Mouse (Mus musculus) splenic B cell, adult 2 months (primary cell): ENCODE measurements around the gene Sh3bgrl3.

ENCODE experiments used
- DNase-seq: peaks from one replicate; pipeline ENCODE4 v3.0.0-alpha.2; 2011; ENCODE audit warnings: low read depth, low spot score
- H3K27me3 ChIP-seq: 2 replicates; pipeline ENCODE4 v1.6.1; 2012; ENCODE audit warnings: mild to moderate bottlenecking, low read length, moderate library complexity, mixed read lengths; ENCODE audit not compliant: control insufficient read depth, poor library complexity, insufficient read depth, severe bottlenecking
- H3K36me3 ChIP-seq: 2 replicates; pipeline ENCODE4 v1.6.1; 2012; ENCODE audit warnings: mild to moderate bottlenecking, low read length, moderate library complexity, mixed read lengths; ENCODE audit not compliant: control insufficient read depth, poor library complexity, insufficient read depth, severe bottlenecking

Sh3bgrl3 gene

DNA sequence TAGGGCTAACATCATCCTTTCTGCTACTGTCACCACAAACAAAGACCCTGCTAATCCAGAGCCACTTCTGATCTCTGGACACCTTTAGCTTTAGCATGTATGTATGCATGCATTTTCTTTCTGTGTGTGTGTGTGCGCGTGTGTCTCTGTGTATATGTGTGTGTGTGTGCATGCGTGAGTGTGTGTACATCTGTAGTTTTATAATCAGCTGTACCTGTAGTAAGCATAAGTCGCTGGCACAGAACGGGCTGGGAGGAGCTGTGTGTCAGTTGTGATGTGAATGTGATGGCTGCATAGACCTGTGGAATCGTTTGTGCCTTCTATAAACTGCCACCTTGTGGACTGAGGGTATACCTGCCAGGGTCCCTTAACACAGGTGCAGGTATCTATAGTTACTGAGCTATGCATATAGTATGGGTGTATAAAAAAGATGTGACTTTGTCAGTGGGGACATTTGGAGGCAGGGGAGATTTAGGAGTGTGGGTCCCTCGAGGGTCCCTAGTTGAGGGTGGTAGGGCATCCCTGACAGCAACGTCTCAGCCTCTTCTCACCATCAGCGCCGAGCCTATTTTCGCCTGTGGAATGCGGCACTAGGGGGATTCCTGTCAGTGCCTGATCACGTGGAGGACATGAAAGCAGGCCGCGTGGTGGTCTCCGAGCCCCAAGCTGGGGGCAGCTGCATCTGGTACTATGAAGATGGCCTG lies 37.9 kb downstream of the Sh3bgrl3 start:
- DNase-seq = no peak
- Histone ChIP-seq H3K36me3 (peaks cover 11% of the 10 kb centered on the region; the same call in 1 of the 2 replicates), H3K27me3 (no peaks in the 10 kb centered on the region)

- Histone ChIP-seq H3K27me3 (no peaks in the 10 kb centered on the region), H3K36me3 (peaks cover 11% of the 10 kb centered on the region; the same call in 1 of the 2 replicates)
- no peak for DNase-seq
These were observed 39.6 kb downstream of the Sh3bgrl3 start for GRCm38 (mm10) chr4:134089029-134089428.

GRCm38 (mm10) chr4:134087412-134087811 lies 41.2 kb downstream of the Sh3bgrl3 start:
- Histone ChIP-seq H3K36me3 (0 out of 2 replicates have a peak, but pooled peaks cover 2% of the 10 kb centered on the region), H3K27me3 (no peaks in the 10 kb centered on the region)
- peak; percentile 82 for DNase-seq

GRCm38 (mm10) chr4:134084999-134085398 lies 43.6 kb downstream of the Sh3bgrl3 start:
- DNase-seq = peak; percentile 38
- no peaks in the 10 kb centered on the region for H3K36me3 ChIP-seq

GRCm38 (mm10) chr4:134082460-134082859 lies 46.1 kb downstream of the Sh3bgrl3 start:
- H3K36me3 ChIP-seq = no peaks in the 10 kb centered on the region
- no peaks in the 10 kb centered on the region for H3K27me3 ChIP-seq
- DNase-seq = no peak

More at GRCm38 (mm10) chr4:134084999-134085398, 43.6 kb downstream of the Sh3bgrl3 start:
- H3K27me3 ChIP-seq = no peaks in the 10 kb centered on the region

DNA sequence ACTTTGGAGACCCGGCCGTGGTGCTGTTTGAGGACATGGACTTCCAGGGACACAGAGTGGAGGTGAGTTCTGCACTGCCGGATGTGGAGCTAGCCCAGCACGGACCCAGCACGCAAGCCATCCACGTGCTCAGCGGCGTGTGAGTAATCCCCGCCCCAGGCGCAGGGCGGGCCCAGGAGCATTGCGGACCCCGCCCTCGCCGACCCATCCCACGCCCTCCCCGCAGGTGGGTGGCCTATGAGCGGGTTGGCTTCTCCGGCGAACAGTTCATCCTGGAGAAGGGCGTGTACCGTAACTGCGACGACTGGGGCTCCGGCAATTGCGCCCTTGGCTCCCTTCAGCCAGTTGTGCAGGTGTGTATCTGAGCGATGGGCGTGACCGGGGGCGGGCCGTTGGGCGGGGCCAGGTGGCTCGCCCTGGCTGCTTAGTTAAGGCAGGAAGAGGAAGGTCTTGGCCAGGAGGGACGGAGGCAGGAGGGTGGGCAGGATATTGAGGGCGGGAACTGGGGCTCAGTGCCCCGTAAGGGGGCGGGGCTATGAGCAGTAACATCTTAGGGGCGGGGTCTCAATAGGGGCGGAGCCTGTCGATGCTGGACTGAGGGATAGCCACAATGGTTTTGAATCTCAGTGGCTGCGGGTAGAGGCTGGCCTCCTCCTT lies 46.7 kb downstream of the Sh3bgrl3 start:
- no peaks in the 10 kb centered on the region for H3K36me3 ChIP-seq
- peak; percentile 98 for DNase-seq
- H3K27me3 ChIP-seq = no peaks in the 10 kb centered on the region

DNA sequence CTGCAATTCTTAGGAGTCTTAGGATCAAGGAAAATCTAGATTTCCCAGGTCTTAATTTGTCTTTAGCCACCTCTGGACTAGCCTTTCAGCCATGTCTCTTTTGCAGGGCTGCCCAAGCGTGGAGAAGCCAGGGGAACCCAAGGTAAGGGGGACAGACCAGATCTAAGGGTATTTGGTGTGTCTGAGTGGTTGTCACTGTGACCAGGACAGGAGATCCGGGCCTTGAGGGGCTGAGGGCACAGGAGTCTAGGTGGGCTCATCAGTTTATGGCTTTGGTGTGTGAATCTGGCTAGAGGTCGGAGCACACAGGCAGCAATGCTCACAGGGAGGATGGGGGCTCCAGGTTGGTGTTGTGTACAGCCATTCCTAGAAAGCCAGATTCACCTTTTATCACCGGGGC lies 47.9 kb downstream of the Sh3bgrl3 start:
- Histone ChIP-seq H3K36me3 (no peaks in the 10 kb centered on the region), H3K27me3 (no peaks in the 10 kb centered on the region)
- no peak for DNase-seq

GRCm38 (mm10) chr4:134078694-134079093 lies 49.9 kb downstream of the Sh3bgrl3 start:
- Histone ChIP-seq H3K27me3 (no peaks in the 10 kb centered on the region), H3K36me3 (no peaks in the 10 kb centered on the region)
- DNase-seq = peak; percentile 73
